Mouse (Mus musculus): ENCODE results near the gene Lingo3.

- TF ChIP-seq CTCF (IDR thresholded peaks at IDR 0.05; ENCODE audit: insufficient read depth, low read length) (no peak), POLR2A (IDR thresholded peaks at IDR 0.05; ENCODE audit: borderline replicate concordance, extremely low read depth, low read depth, low read length) (no peak)
Measured at GRCm38 (mm10) chr10:80819406-80819805, 24.4 kb downstream of the Lingo3 start.
